Mouse (Mus musculus): ENCODE data around the gene Zfp146.
A peak's percentile ranks its signal among the peaks of the same experiment; 100 is the strongest.
"Not testable (repeated sequence)": the region's sequence is repeated elsewhere in the genome, so short reads cannot be mapped to it uniquely, and the experiment has no call there.

Gene Zfp146

GRCm38 (mm10) chr7:30121308-30122187 is 48.0 kb downstream of the Zfp146 start, which contains the start of gene Zfp382:
Gene Zfp382 (plus strand): TSS chr7:30121942.
- peak; percentile 88 to 91 for DNase-seq

- DNase-seq: not testable (repeated sequence)
These were observed 51.6 kb downstream of the Zfp146 start for GRCm38 (mm10) chr7:30117935-30118334.

DNA sequence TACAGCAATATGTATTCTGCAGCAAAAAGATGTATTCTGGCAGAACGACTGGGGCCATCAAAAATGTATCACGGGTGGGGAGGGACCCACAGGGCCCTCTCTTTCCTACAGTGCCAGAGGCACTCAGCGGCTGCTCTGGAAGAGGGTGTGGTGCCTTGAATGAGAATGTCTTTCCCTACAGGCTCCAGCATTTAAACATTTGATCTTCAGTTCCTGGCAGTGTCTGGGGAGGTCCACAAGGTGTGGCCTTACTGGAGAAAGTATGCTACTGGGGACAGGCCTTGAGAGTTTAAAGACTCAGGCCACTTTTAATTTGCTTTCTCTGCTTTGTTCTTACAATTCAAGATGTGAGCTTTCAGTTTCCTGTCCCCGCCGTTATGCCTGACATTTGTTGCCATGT is 53.5 kb downstream of the Zfp146 start:
- DNase-seq: no peak

Data from lung, adult 18-20 months (tissue).